Mouse (Mus musculus): ENCODE measurements around the gene Dnajc21. TPM values are rescaled to one million over a fixed set of nuclear protein-coding genes. Genes with fewer than 3 reads are reported as not detected.
A peak's percentile ranks its signal among the peaks of the same experiment; 100 is the strongest.
"Not testable (repeated sequence)": the region's sequence is repeated elsewhere in the genome, so short reads cannot be mapped to it uniquely, and the experiment has no call there.

Gene Dnajc21
- 12.4 and 13.2 TPM in 2 replicates for polyA plus RNA-seq (2014; fragmentation: Nextera tagmentation; extraction: Ambion mirVana)

GRCm38 (mm10) chr15:10470151-10470831 lies at the start of gene Dnajc21:
Dnajc21 (minus strand) TSS chr15:10470516.
- Histone ChIP-seq H3K4me2 (replicated peaks; ENCODE audit: low read depth, low read length) (peak within 1 kb of the TSS; percentile 69), H3K36me3 (ENCODE audit: control insufficient read depth, insufficient read depth, low read length) (peaks cover 3% of the 10 kb centered on the region; the same call in 1 of the 2 replicates), H3K4me3 (ENCODE audit: low read depth, low read length) (peak within 1 kb of the TSS; percentile 77), H3K9ac (replicated peaks; ENCODE audit: low read depth, low read length) (peak within 1 kb of the TSS; percentile 82), H3K9me3 (ENCODE audit: control insufficient read depth, low read depth, low read length) (no peaks in the 10 kb centered on the region), H3K4me1 (ENCODE audit: control insufficient read depth, insufficient read depth, low read length) (0 out of 2 replicates have a peak, but pooled peaks cover 3% of the 10 kb centered on the region), H3K27ac (ENCODE audit: low read length) (peak within 1 kb of the TSS; percentile 66), H3K27me3 (ENCODE audit: control insufficient read depth, insufficient read depth, low read length) (no peaks in the 10 kb centered on the region)
- ATAC-seq (ENCODE audit: insufficient number of reproducible peaks, insufficient read depth, low FRiP score, low read depth) = peak; percentile 96
- under 1% methylated on average over 85 of the region's 87 CpGs for WGBS

GRCm38 (mm10) chr15:10515166-10515565 lies 44.9 kb upstream of the Dnajc21 start:
- H3K36me3 ChIP-seq (ENCODE audit: control insufficient read depth, insufficient read depth, low read length) = no peaks in the 10 kb centered on the region
- no peak overlapping the region for H3K4me2 ChIP-seq (replicated peaks; ENCODE audit: low read depth, low read length)
- no peaks in the 10 kb centered on the region for H3K4me1 ChIP-seq (ENCODE audit: control insufficient read depth, insufficient read depth, low read length)
- no peak for ATAC-seq (ENCODE audit: insufficient number of reproducible peaks, insufficient read depth, low FRiP score, low read depth)
- H3K27ac ChIP-seq (ENCODE audit: low read length) = no peak overlapping the region
- H3K4me3 ChIP-seq (ENCODE audit: low read depth, low read length) = no peak overlapping the region
- H3K9me3 ChIP-seq (ENCODE audit: control insufficient read depth, low read depth, low read length) = no peaks in the 10 kb centered on the region
- WGBS = 85% methylated on average over 7 of the region's 7 CpGs
- H3K9ac ChIP-seq (replicated peaks; ENCODE audit: low read depth, low read length) = no peak overlapping the region
- no peaks in the 10 kb centered on the region for H3K27me3 ChIP-seq (ENCODE audit: control insufficient read depth, insufficient read depth, low read length)

- no peak overlapping the region for H3K27ac ChIP-seq (ENCODE audit: low read length)
- H3K27me3 ChIP-seq (ENCODE audit: control insufficient read depth, insufficient read depth, low read length) = no peaks in the 10 kb centered on the region
- no peaks in the 10 kb centered on the region for H3K36me3 ChIP-seq (ENCODE audit: control insufficient read depth, insufficient read depth, low read length)
- H3K4me3 ChIP-seq (ENCODE audit: low read depth, low read length) = no peak overlapping the region
- no peaks in the 10 kb centered on the region for H3K4me1 ChIP-seq (ENCODE audit: control insufficient read depth, insufficient read depth, low read length)
- H3K9me3 ChIP-seq (ENCODE audit: control insufficient read depth, low read depth, low read length) = no peaks in the 10 kb centered on the region
- no peak overlapping the region for H3K9ac ChIP-seq (replicated peaks; ENCODE audit: low read depth, low read length)
- ATAC-seq (ENCODE audit: insufficient number of reproducible peaks, insufficient read depth, low FRiP score, low read depth) = no peak
- WGBS = 73% methylated on average over 11 of the region's 11 CpGs
- no peak overlapping the region for H3K4me2 ChIP-seq (replicated peaks; ENCODE audit: low read depth, low read length)
These were observed 35.8 kb upstream of the Dnajc21 start for GRCm38 (mm10) chr15:10506099-10506498.

GRCm38 (mm10) chr15:10500838-10501719 lies 30.8 kb upstream of the Dnajc21 start:
- no peak for ATAC-seq (ENCODE audit: insufficient number of reproducible peaks, insufficient read depth, low FRiP score, low read depth)
- H3K9ac ChIP-seq (replicated peaks; ENCODE audit: low read depth, low read length) = no peak overlapping the region
- no peak overlapping the region for H3K4me3 ChIP-seq (ENCODE audit: low read depth, low read length)
- H3K9me3 ChIP-seq (ENCODE audit: control insufficient read depth, low read depth, low read length) = no peaks in the 10 kb centered on the region
- H3K27me3 ChIP-seq (ENCODE audit: control insufficient read depth, insufficient read depth, low read length) = no peaks in the 10 kb centered on the region
- no peaks in the 10 kb centered on the region for H3K4me1 ChIP-seq (ENCODE audit: control insufficient read depth, insufficient read depth, low read length)
- no peak overlapping the region for H3K27ac ChIP-seq (ENCODE audit: low read length)
- 59% methylated on average over 11 of the region's 11 CpGs for WGBS
- no peak overlapping the region for H3K4me2 ChIP-seq (replicated peaks; ENCODE audit: low read depth, low read length)
- H3K36me3 ChIP-seq (ENCODE audit: control insufficient read depth, insufficient read depth, low read length) = no peaks in the 10 kb centered on the region

- 74% methylated on average over 5 of the region's 5 CpGs for WGBS
- Histone ChIP-seq H3K9me3 (ENCODE audit: control insufficient read depth, low read depth, low read length) (no peaks in the 10 kb centered on the region), H3K9ac (replicated peaks; ENCODE audit: low read depth, low read length) (no peak overlapping the region), H3K27ac (ENCODE audit: low read length) (no peak overlapping the region), H3K27me3 (ENCODE audit: control insufficient read depth, insufficient read depth, low read length) (no peaks in the 10 kb centered on the region), H3K4me3 (ENCODE audit: low read depth, low read length) (no peak overlapping the region), H3K4me2 (replicated peaks; ENCODE audit: low read depth, low read length) (no peak overlapping the region), H3K4me1 (ENCODE audit: control insufficient read depth, insufficient read depth, low read length) (no peaks in the 10 kb centered on the region), H3K36me3 (ENCODE audit: control insufficient read depth, insufficient read depth, low read length) (no peaks in the 10 kb centered on the region)
- no peak for ATAC-seq (ENCODE audit: insufficient number of reproducible peaks, insufficient read depth, low FRiP score, low read depth)
These were observed 29.7 kb upstream of the Dnajc21 start for GRCm38 (mm10) chr15:10500035-10500434.

- WGBS = 73% methylated on average over 5 of the region's 5 CpGs
- H3K9ac ChIP-seq (replicated peaks; ENCODE audit: low read depth, low read length) = no peak overlapping the region
- no peak for ATAC-seq (ENCODE audit: insufficient number of reproducible peaks, insufficient read depth, low FRiP score, low read depth)
- H3K27ac ChIP-seq (ENCODE audit: low read length) = no peak overlapping the region
- no peak overlapping the region for H3K4me3 ChIP-seq (ENCODE audit: low read depth, low read length)
- H3K9me3 ChIP-seq (ENCODE audit: control insufficient read depth, low read depth, low read length) = no peaks in the 10 kb centered on the region
- H3K4me2 ChIP-seq (replicated peaks; ENCODE audit: low read depth, low read length) = no peak overlapping the region
- no peaks in the 10 kb centered on the region for H3K4me1 ChIP-seq (ENCODE audit: control insufficient read depth, insufficient read depth, low read length)
- no peaks in the 10 kb centered on the region for H3K27me3 ChIP-seq (ENCODE audit: control insufficient read depth, insufficient read depth, low read length)
- no peaks in the 10 kb centered on the region for H3K36me3 ChIP-seq (ENCODE audit: control insufficient read depth, insufficient read depth, low read length)
These were observed 29.3 kb upstream of the Dnajc21 start for GRCm38 (mm10) chr15:10499593-10499992.

GRCm38 (mm10) chr15:10496696-10497095 lies 26.4 kb upstream of the Dnajc21 start:
- not testable (repeated sequence) for H3K27ac ChIP-seq (ENCODE audit: low read length); H3K9ac ChIP-seq (replicated peaks; ENCODE audit: low read depth, low read length); H3K36me3 ChIP-seq (ENCODE audit: control insufficient read depth, insufficient read depth, low read length); H3K4me3 ChIP-seq (ENCODE audit: low read depth, low read length); H3K4me2 ChIP-seq (replicated peaks; ENCODE audit: low read depth, low read length); ATAC-seq (ENCODE audit: insufficient number of reproducible peaks, insufficient read depth, low FRiP score, low read depth); H3K27me3 ChIP-seq (ENCODE audit: control insufficient read depth, insufficient read depth, low read length); H3K9me3 ChIP-seq (ENCODE audit: control insufficient read depth, low read depth, low read length); H3K4me1 ChIP-seq (ENCODE audit: control insufficient read depth, insufficient read depth, low read length)
- whole genome bisulfite sequencing = 91% methylated on average over 1 of the region's 1 CpGs

- H3K27ac ChIP-seq (ENCODE audit: low read length) = no peak overlapping the region
- H3K27me3 ChIP-seq (ENCODE audit: control insufficient read depth, insufficient read depth, low read length) = no peaks in the 10 kb centered on the region
- H3K4me2 ChIP-seq (replicated peaks; ENCODE audit: low read depth, low read length) = no peak overlapping the region
- no peaks in the 10 kb centered on the region for H3K4me1 ChIP-seq (ENCODE audit: control insufficient read depth, insufficient read depth, low read length)
- no peak overlapping the region for H3K9ac ChIP-seq (replicated peaks; ENCODE audit: low read depth, low read length)
- H3K36me3 ChIP-seq (ENCODE audit: control insufficient read depth, insufficient read depth, low read length) = peaks cover 7% of the 10 kb centered on the region
- WGBS = 94% methylated on average over 11 of the region's 11 CpGs
- no peak for ATAC-seq (ENCODE audit: insufficient number of reproducible peaks, insufficient read depth, low FRiP score, low read depth)
- no peak overlapping the region for H3K4me3 ChIP-seq (ENCODE audit: low read depth, low read length)
- H3K9me3 ChIP-seq (ENCODE audit: control insufficient read depth, low read depth, low read length) = no peaks in the 10 kb centered on the region
These were observed 25.6 kb upstream of the Dnajc21 start for GRCm38 (mm10) chr15:10495944-10496343.
